Mouse (Mus musculus): Measurements from ENCODE around the gene Ly6g5c.

Gene Ly6g5c

DNA sequence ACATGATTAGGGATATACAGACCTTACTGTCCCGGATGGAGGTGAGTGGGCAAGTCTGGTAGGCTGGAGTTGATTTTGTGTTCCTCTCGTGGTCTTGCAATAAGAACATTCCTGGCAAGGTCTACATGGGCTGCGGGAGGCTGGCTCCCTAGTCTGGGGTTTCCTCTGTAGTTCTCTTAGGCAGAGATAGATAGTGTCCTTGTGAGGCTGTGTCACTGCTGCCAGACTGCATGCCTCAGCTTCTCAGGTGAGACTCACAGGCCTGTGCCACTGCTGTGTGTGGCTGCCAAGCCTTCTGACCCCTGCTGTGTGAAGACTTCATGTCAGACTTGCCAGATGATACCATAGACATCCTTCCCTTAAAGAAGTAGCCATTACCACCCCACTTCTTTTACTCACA lies 31.2 kb downstream of the Ly6g5c start:
- no peak for DNase-seq (ENCODE audit: extremely low read depth, low read depth)

DNA sequence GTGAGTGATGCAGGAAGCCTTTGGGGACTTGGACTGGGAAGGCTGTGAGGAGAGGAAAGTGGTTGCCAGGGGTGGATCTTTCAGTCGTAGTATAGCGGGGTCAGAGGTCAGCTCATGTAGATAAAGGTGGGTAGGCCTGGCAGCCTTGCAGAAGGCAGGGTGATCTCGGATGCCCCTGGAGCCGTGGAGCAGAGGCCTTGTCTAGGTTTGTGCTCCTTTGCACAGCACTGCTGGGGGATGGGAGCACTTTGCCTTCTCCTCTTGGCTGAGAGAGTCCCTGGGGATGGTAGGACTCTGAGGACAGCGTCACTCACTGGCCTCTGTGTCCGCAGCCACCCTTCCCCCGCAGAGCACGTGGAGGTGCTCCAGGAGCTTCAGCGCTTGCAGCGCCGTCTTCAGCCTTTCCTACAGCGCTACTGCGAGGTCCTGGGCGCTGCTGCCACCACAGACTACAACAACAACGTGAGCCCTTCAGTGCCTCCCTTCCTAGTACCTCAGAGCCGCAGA lies 32.5 kb downstream of the Ly6g5c start:
- no peak for DNase-seq (ENCODE audit: extremely low read depth, low read depth)

DNA sequence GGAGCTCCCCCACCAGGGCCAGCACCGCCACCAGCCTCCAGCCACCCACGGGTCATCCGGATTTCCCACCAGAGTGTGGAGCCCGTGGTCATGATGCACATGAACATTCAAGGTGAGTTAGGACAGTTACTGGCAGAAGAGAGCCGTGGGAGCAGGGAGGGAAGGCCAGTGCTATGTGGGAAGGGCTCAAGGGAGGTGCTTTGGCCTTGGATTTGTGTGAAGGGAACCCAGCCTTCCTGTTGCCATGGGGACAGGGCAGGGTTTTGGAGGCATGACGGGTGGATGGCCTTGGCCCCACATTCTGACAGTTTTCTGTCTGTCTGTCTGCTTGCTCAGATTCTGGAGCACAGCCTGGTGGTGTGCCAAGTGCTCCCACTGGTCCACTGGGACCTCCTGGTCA lies 33.9 kb downstream of the Ly6g5c start:
- DNase-seq (ENCODE audit: extremely low read depth, low read depth): no peak

DNA sequence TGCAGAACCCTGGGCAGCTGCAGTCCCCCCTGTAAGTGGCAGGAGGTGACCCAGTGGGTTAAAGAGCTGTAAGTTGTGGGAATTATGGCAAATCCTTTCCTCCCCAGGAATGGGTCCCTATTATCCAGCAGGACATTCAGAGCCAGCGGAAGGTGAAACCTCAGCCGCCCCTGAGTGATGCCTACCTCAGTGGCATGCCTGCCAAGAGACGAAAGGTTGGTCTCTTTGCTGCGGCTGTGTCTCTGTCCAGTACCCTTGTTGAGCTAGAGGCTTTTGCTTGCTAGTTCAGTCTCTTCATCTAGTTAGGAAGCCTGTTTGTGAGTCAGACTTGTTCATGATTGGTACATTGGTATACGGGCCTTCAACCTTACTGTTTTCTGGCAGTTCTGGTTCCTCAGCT lies 38.1 kb downstream of the Ly6g5c start:
- no peak for DNase-seq (ENCODE audit: extremely low read depth, low read depth)

DNA sequence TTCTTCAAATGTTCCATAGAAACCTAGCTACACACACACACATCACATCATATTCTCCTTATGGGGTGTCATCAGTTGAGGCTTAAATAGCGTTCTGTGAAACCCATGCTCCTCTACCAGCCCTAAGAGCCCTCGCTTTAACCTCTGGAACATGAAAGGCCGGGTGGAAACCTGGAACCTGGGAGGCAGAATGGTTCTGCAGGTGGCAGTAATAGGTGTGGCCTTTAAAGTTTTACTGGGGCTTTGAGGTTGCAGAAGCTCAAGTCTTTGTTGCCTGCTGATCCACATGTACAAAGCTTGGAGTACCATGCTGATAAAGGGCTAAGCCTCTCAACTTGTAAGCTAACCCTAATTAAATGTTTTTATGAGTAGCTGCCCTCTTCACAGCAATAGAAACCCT lies 39.3 kb downstream of the Ly6g5c start:
- no peak for DNase-seq (ENCODE audit: extremely low read depth, low read depth)

DNA sequence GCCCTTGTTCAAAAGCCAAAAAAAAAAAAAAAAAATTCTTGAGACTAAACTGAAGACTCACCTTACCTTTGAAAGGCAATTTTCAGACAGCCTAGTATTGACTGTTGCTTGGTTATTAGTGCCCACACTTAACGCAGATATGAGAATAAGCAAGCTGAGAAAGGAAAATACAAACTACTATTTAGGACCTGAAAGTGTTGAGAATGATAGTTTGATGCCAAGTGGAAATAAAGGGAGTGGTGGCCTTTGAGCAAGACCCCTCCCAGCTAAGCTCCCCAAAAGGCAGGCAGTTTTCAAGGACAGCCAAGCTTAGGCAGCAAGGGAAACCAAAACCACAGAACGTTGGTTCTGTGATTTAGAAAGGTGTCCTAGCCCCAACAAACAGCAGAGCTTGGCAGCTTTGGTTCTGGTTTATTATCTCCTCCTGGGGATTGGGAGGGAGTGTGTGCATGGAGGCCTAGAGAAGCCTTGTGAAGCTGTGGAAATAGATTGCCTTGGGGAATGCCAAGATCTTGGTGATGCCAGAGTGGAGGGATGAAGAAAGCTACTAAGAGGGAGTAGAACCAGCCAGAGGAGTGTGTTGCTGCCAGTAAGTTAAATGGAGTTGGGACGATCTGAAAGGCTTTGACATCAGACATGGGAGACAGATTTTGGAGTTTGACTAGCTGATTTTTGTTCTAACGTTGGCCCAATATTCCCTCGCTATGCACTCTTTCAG lies 40.0 kb downstream of the Ly6g5c start:
- DNase-seq (ENCODE audit: extremely low read depth, low read depth): no peak

DNA sequence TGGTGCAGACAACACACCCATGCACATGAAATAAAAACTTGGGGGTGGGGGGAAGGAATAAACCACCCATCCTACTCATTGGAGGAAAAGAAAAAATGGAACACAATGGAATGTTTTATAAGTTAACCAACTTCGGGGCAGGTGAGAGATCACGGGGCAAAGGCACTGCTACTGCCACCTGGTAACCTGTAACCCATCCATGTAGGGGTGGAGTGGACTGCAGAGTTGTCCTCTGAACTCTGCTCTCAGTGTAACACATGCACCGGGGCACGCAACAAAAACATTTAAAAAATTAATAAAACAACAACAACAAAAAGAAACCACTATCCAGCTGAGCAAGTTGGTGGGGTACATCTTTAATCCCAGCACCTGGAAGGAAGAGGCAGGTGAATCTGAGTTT lies 44.0 kb downstream of the Ly6g5c start:
- DNase-seq (ENCODE audit: extremely low read depth, low read depth): no peak

DNA sequence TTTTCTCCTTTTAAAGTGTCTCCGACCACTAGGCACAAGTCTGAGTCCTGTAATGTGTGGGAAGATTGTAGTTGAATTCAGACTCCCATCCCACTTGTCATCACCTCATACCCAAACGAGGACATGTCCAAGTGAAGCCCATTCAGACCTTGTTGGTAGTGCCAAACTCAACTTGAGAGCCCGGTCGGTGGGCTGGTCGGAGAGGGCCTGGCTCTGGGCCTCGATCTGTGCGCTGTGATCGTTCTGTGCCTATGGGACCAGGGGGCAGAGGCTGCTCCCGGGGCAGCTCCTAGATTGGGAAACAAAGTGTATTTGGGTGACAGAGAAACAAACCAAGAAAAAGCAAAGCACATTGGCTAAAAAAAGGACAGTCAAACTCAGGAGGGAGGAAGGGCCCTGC lies 45.0 kb downstream of the Ly6g5c start:
- no peak for DNase-seq (ENCODE audit: extremely low read depth, low read depth)

DNA sequence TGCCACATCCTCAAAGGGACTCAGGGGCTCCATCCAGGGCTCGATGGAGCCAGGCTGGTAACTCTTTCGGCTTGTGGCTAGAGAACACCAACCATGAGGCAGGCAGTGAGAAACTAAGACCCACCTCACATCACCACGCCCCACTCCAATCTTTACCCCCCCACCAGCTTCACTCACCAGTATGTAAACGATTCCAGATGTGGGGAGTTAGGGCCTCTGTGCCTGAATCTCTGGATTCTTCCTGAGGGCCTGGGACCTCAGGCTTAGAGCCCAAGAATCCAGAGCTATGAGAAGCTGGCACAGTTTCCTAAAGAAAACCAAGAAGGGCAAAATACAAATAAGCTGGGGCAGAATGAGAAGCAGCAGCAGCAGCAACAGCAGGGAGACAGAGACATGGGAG lies 45.9 kb downstream of the Ly6g5c start:
- no peak for DNase-seq (ENCODE audit: extremely low read depth, low read depth)

DNA sequence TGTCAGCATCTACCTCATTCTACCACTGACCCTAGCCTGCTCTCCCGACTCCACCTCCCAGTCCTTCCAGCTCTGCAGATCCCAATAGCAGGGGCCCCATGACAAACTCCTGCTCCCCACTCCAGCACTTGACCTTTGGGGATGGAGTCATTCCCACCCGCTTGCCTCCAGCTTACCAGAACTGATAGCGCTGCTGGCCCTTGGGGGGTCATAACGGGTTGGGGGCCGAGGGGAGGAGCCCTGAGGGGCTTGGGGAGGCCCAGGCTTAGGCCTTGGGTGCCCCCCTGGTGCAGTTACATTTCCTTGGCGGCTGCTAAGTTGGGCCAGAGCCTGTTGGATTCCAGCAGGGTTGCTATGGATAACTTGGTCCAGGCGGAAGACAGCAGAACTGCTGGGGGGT lies 46.5 kb downstream of the Ly6g5c start:
- DNase-seq (ENCODE audit: extremely low read depth, low read depth): no peak

DNA sequence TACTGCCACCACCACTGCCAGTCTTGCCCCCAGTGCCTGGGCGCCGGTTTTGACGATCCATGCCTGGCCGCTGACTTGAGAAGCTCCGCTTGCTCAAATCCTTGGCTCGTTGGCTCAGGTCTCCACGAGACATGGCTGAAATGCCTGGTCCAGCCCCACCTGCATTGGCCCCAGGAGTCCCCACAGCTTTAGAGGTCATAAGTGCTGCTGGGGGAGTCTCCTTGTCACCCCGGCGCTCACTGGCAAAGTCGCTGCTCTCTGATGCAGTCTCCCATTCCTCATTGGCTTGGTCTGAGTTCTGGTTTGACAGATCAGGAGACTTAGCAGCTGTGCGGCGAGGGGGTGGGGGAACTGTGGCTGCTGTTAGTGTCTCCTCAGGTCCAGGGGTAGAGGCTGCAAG lies 47.4 kb downstream of the Ly6g5c start:
- no peak for DNase-seq (ENCODE audit: extremely low read depth, low read depth)

DNA sequence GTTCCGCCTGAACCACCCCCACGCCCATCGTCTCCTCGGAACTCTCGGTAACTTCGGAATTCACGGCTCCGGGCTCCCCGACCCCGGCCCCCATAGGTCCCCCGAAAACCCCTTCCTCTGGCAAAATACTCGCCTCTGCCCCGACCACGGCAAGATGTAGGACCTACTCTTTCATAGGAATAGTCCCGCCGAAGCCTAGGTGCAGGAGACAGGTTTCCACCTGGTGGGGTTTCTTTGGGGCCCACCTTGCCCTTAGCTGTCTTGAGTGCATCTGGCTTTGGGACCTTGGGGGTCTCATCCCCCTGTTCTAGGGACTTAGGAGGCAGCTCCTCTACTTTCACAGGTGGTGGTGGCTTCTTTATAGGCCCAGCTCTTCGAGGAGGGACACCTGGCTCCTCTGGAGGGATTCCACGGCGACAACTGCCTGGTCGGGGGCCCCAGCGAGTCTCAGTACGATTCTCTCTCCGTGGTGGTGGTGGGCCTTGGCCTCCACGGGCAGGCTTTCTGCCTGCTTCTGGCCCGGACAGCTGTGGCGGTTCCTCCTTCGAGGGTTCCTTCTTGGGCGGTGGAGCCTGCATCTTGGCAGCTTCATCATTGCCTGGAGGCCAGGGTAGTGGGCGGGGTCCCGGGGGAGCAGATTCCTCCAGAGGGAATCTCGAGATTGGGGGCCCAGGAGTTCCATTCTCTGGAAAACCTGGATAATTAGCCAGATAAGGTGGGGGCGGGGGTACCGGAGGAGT lies 48.6 kb downstream of the Ly6g5c start:
- DNase-seq (ENCODE audit: extremely low read depth, low read depth): no peak

DNA sequence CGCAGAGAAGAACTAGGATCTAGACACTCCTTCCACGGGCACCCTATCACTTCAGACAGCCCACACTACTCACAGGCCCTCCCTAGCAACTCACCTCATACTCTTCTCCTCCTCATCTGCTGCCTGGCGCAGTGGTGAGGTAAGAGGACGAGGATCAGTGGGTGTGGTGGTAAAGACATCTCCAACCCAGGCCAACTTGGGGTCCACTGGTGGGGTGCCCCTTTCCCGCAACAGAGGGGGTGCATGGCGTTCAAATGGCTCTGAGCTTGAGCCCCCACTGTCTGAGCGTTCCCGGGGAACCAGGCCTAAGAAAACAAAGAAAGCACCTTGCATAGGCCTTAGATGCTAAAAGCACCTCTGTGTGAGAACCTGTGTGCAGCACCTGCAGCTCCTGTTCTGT lies 49.2 kb downstream of the Ly6g5c start:
- DNase-seq (ENCODE audit: extremely low read depth, low read depth): no peak

DNA sequence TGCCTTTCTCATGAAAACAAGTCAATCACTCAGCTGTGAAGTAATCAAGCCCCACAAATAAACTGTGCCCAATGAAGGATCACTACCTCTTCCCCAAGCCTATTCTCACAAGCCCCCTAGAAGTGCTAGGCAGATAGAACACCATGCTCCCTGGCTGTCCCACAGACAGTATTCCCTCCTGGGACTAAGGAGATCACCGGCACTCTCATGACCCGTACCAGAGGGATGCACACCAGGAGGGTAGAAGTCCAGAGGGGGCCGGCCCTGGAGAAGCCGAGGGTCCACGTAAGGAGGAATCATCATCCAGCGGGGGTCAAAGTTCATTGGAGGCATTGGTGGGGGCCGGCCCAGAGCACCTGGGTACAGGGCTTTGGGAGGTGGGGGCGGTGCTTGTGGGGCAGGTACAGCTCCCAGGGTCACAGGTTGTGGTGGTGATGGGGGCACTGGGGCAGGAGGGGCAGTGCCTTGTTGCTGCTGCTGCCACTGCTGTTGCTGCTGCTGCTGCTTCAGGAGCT lies 49.6 kb downstream of the Ly6g5c start:
- DNase-seq (ENCODE audit: extremely low read depth, low read depth): no peak

DNA sequence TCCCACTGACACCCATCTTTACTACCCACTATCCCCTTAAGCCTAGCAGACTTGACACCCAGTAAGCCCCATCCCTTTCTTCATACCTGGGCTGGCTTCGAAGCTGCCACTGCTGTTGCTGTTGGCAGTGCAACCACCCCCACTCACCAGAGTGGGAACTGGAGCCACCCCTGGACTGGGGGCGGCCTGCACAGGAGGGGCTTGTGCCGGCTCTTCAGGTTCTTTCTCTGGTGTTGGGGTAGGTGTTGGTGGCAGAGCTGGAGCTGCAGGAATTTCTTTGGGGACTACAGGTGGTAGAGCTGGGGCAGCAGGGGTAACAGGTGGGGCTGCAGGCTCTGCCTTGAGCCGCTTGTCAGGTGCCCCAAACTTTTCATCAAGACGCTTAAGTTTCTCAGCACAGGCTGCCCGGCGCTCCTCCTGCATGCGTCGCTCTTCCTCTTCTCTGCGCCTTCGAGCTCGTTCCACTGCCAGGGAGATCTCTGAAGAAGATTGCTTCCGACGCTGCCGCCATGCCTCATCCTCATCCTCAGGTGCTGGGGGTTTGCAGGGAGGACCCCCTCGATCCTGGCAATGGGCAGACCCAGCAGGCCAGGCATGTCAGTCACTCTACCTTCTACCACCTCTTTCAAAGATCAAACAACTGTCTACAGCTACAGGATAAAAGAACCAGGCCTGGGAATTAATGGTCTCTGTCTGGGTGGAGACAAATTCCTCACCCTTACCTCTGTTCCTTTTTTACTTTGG lies 50.9 kb downstream of the Ly6g5c start:
- DNase-seq (ENCODE audit: extremely low read depth, low read depth): no peak

DNA sequence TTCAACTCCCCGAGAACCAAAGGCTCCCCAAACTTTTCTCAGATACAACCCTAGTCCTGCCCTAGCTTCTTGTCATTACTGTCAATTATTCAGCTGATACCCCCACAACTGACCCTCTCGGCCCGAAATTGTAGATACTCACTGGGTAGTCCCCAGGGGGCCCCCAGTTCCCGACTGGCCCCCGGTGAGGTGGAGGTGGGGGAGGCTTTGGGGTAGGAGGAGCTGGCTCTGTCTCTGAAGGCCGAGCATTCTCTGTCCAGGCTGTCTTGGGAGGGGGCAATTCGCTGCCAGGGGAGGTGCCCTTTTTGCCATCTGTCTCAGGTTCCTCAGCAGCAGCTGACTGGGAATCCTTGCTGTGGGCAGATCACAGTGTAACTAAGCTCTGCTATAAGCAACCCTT lies 51.6 kb downstream of the Ly6g5c start:
- DNase-seq (ENCODE audit: extremely low read depth, low read depth): no peak

DNA sequence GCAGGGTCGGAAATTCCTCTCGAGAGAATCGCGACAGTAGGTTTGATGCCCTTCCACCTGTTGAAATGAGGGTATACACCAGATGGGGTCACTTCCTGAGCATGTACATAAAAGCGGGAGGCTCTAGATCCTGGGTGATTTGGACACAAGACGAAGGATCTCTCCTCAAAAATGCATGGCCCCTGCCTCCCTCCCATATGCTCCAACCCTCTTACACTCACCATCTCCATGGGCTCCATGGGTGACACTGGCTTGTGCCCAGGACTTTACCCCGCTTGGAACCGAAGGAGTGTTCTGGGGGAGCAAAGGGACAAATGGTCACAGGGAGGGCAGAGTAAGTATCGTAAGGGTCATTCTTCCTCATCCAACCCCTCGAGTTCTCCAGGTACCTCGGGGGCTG lies 53.3 kb downstream of the Ly6g5c start:
- DNase-seq (ENCODE audit: extremely low read depth, low read depth): no peak

Measured in MEL-GATA-1-ER (cell line).